Mouse (Mus musculus) thymus, postnatal 14 days (tissue): ENCODE results near the gene Adk.
A peak's percentile ranks its signal among the peaks of the same experiment; 100 is the strongest.

ENCODE experiments used
- DNase-seq: peaks from one replicate; pipeline ENCODE4 v3.0.0; 2021

Gene Adk

GRCm38 (mm10) chr14:21102666-21103203, 50.4 kb downstream of the Adk start:
- no peak for DNase-seq

GRCm38 (mm10) chr14:21105049-21105448, 52.7 kb downstream of the Adk start:
- no peak for DNase-seq

- DNase-seq = no peak
These were observed 54.2 kb downstream of the Adk start for GRCm38 (mm10) chr14:21106582-21106981.

- no peak for DNase-seq
These were observed 55.2 kb downstream of the Adk start for GRCm38 (mm10) chr14:21107551-21107950.

GRCm38 (mm10) chr14:21110492-21110891, 58.1 kb downstream of the Adk start:
- no peak for DNase-seq

GRCm38 (mm10) chr14:21111500-21111899, 59.1 kb downstream of the Adk start:
- DNase-seq = no peak

- DNase-seq = no peak
These were observed 59.8 kb downstream of the Adk start for GRCm38 (mm10) chr14:21112174-21112573.

- no peak for DNase-seq
These were observed 60.4 kb downstream of the Adk start for GRCm38 (mm10) chr14:21112742-21113141.

GRCm38 (mm10) chr14:21114339-21114738, 62.0 kb downstream of the Adk start:
- no peak for DNase-seq

- DNase-seq = no peak
These were observed 62.9 kb downstream of the Adk start for GRCm38 (mm10) chr14:21115318-21115717.

- peak; percentile 40 for DNase-seq
These were observed 63.6 kb downstream of the Adk start for GRCm38 (mm10) chr14:21115888-21116460.

- no peak for DNase-seq
These were observed 65.7 kb downstream of the Adk start for GRCm38 (mm10) chr14:21118095-21118494.

- DNase-seq = no peak
These were observed 67.4 kb downstream of the Adk start for GRCm38 (mm10) chr14:21119653-21120313.

- peak; percentile 28 for DNase-seq
These were observed 68.1 kb downstream of the Adk start for GRCm38 (mm10) chr14:21120473-21120872.

GRCm38 (mm10) chr14:21127215-21127614, 74.8 kb downstream of the Adk start:
- DNase-seq = no peak

GRCm38 (mm10) chr14:21136906-21137305, 84.5 kb downstream of the Adk start:
- DNase-seq = peak; percentile 62

- no peak for DNase-seq
These were observed 90.2 kb downstream of the Adk start for GRCm38 (mm10) chr14:21142603-21143002.

GRCm38 (mm10) chr14:21143406-21144115, 91.2 kb downstream of the Adk start:
- peak; percentile 69 for DNase-seq

- no peak for DNase-seq
These were observed 94.8 kb downstream of the Adk start for GRCm38 (mm10) chr14:21147171-21147570.

- no peak for DNase-seq
These were observed 97.9 kb downstream of the Adk start for GRCm38 (mm10) chr14:21150301-21150700.

- no peak for DNase-seq
These were observed 99.7 kb downstream of the Adk start for GRCm38 (mm10) chr14:21152055-21152454.

GRCm38 (mm10) chr14:21165706-21166105, 113.3 kb downstream of the Adk start:
- DNase-seq = no peak

GRCm38 (mm10) chr14:21166114-21166513, 113.7 kb downstream of the Adk start:
- DNase-seq = no peak
